16 mouse cellular contexts compared by ENCODE assay signal in genomic region chr1:177729043-177730024, GRCm38 (mm10). TPM values are rescaled to one million over a fixed set of nuclear protein-coding genes. Genes with fewer than 3 reads are reported as not detected.
DNase-seq lines count a peak whose midpoint lies in the region; ATAC-seq and TF ChIP-seq lines count a peak whose summit lies in the region.
"Had no signal": no experiment of that assay in that cellular context is flagged by ENCODE, and none has a peak within 500 bp of the region (broad histone marks: within the 10 kb centered on the region; RNA-seq: fewer than 3 reads in every experiment).

1700016C15Rik (plus strand) TSS chr1:177729814.

- TF ChIP-seq CTCF in intestine, postnatal 0 days (IDR thresholded peaks at IDR 0.05; ENCODE audit: low read depth) = no peak

- in situ Hi-C loops in ES-E14 (cut with MboI; ENCODE audit: low sequenced_read_pairs in 2 of 2, unreplicated experiment in 2 of 2) = no loop called here

- ATAC-seq in forebrain, embryonic 11.5 days (replicated peaks; ENCODE audit: low FRiP score) = peak; percentile 39
- no peak for ATAC-seq in forebrain, embryonic 13.5 days
- no peak; the same call in 1 of the 2 replicates for ATAC-seq in intestine, postnatal 0 days
- ATAC-seq in midbrain, embryonic 13.5 days = 0 out of 2 replicates have a peak, but pooled peaks have one; percentile 53
- ATAC-seq in neural tube, embryonic 15.5 days (ENCODE audit: low FRiP score) = no peak
- ATAC-seq: hindbrain, postnatal 0 days had no signal

- H3K9ac ChIP-seq in forebrain, embryonic 11.5 days (ENCODE audit: low read length) = no peak within 1 kb of the TSS
- no peak within 1 kb of the TSS for H3K9ac ChIP-seq in forebrain, embryonic 13.5 days
- no peak within 1 kb of the TSS for H3K9ac ChIP-seq in ES-E14 (ENCODE audit: insufficient read depth, low read depth, low read length, poor library complexity, severe bottlenecking)
- H3K9ac ChIP-seq in intestine, postnatal 0 days (ENCODE audit: low read depth, low read length) = no peak within 1 kb of the TSS
- no peak within 1 kb of the TSS for H3K9ac ChIP-seq in midbrain, embryonic 13.5 days (replicated peaks)
- H3K9ac ChIP-seq in neural tube, embryonic 15.5 days (replicated peaks) = no peak within 1 kb of the TSS
- H3K9ac ChIP-seq: forebrain, embryonic 12.5 days; liver, embryonic 13.5 days had no signal

- no peaks in the 10 kb centered on the region for H3K9me3 ChIP-seq in forebrain, embryonic 11.5 days (ENCODE audit: control insufficient read depth, low read length)
- peaks cover 8% of the 10 kb centered on the region for H3K9me3 ChIP-seq in forebrain, embryonic 13.5 days (replicated peaks)
- no peaks in the 10 kb centered on the region for H3K9me3 ChIP-seq in ES-E14 (ENCODE audit: control insufficient read depth, insufficient read depth, low read depth, low read length)
- no peaks in the 10 kb centered on the region for H3K9me3 ChIP-seq in intestine, postnatal 0 days (ENCODE audit: control insufficient read depth)
- H3K9me3 ChIP-seq in midbrain, embryonic 13.5 days = peaks cover 2% of the 10 kb centered on the region; the same call in 1 of the 2 replicates
- no peaks in the 10 kb centered on the region for H3K9me3 ChIP-seq in neural tube, embryonic 15.5 days (replicated peaks)
- H3K9me3 ChIP-seq: liver, embryonic 13.5 days had no signal

- no peak within 1 kb of the TSS for H3K27ac ChIP-seq in forebrain, embryonic 11.5 days (ENCODE audit: low read depth, low read length)
- no peak within 1 kb of the TSS for H3K27ac ChIP-seq in forebrain, embryonic 13.5 days
- H3K27ac ChIP-seq in ES-E14 (ENCODE audit: insufficient read depth, low read depth, low read length, poor library complexity, severe bottlenecking) = no peak within 1 kb of the TSS
- no peak within 1 kb of the TSS for H3K27ac ChIP-seq in intestine, postnatal 0 days (ENCODE audit: low read depth, low read length)
- H3K27ac ChIP-seq in midbrain, embryonic 13.5 days = no peak within 1 kb of the TSS
- no peak within 1 kb of the TSS for H3K27ac ChIP-seq in neural tube, embryonic 15.5 days (replicated peaks)
- H3K27ac ChIP-seq: forebrain, embryonic 12.5 days; hindbrain, postnatal 0 days; liver, embryonic 13.5 days had no signal

- 41% methylated on average over 11 of the region's 11 CpGs for WGBS in forebrain, embryonic 11.5 days
- 36% methylated on average over 11 of the region's 11 CpGs for WGBS in forebrain, embryonic 13.5 days
- WGBS in intestine, postnatal 0 days = 61% methylated on average over 11 of the region's 11 CpGs
- WGBS in midbrain, embryonic 13.5 days = 27% methylated on average over 11 of the region's 11 CpGs
- WGBS in neural tube, embryonic 15.5 days = 82% methylated on average over 11 of the region's 11 CpGs

- H3K27me3 ChIP-seq in forebrain, embryonic 11.5 days (ENCODE audit: control insufficient read depth, insufficient read depth, low read length) = no peaks in the 10 kb centered on the region
- no peaks in the 10 kb centered on the region for H3K27me3 ChIP-seq in forebrain, embryonic 13.5 days
- H3K27me3 ChIP-seq in intestine, postnatal 0 days (replicated peaks; ENCODE audit: control insufficient read depth, insufficient read depth, low read length) = no peaks in the 10 kb centered on the region
- H3K27me3 ChIP-seq in midbrain, embryonic 13.5 days = no peaks in the 10 kb centered on the region
- H3K27me3 ChIP-seq in neural tube, embryonic 15.5 days (replicated peaks) = no peaks in the 10 kb centered on the region
- H3K27me3 ChIP-seq: forebrain, embryonic 12.5 days; liver, embryonic 13.5 days had no signal

- no peak within 1 kb of the TSS for H3K4me2 ChIP-seq in forebrain, embryonic 11.5 days (ENCODE audit: low read depth, low read length, severe bottlenecking)
- H3K4me2 ChIP-seq in forebrain, embryonic 13.5 days = no peak within 1 kb of the TSS
- no peak within 1 kb of the TSS for H3K4me2 ChIP-seq in intestine, postnatal 0 days (replicated peaks; ENCODE audit: low read depth)
- H3K4me2 ChIP-seq in midbrain, embryonic 13.5 days (replicated peaks) = no peak within 1 kb of the TSS
- H3K4me2 ChIP-seq in neural tube, embryonic 15.5 days = no peak within 1 kb of the TSS
- H3K4me2 ChIP-seq: forebrain, embryonic 12.5 days; liver, embryonic 13.5 days had no signal

- DNase-seq in forebrain, embryonic 11.5 days (ENCODE audit: low spot score) = no peak
- no peak for DNase-seq in ES-E14 (ENCODE audit: low read depth, low spot score)
- no peak for DNase-seq in ovary, postnatal 36 days (ENCODE audit: low spot score)
- DNase-seq in spleen, postnatal 10 days (ENCODE audit: low spot score in 2 of 2) = no peak
- DNase-seq: gastrocnemius, postnatal 10 days; kidney, postnatal 4 days; liver, embryonic 13.5 days had no signal

- no peaks in the 10 kb centered on the region for H3K36me3 ChIP-seq in forebrain, embryonic 11.5 days (ENCODE audit: control insufficient read depth, insufficient read depth, low read length)
- no peaks in the 10 kb centered on the region for H3K36me3 ChIP-seq in forebrain, embryonic 13.5 days (ENCODE audit: poor library complexity, severe bottlenecking)
- H3K36me3 ChIP-seq in ES-E14 (ENCODE audit: control insufficient read depth, insufficient read depth, low read length, poor library complexity, severe bottlenecking) = no peaks in the 10 kb centered on the region
- H3K36me3 ChIP-seq in intestine, postnatal 0 days (ENCODE audit: control insufficient read depth, insufficient read depth) = no peaks in the 10 kb centered on the region
- no peaks in the 10 kb centered on the region for H3K36me3 ChIP-seq in midbrain, embryonic 13.5 days
- no peaks in the 10 kb centered on the region for H3K36me3 ChIP-seq in neural tube, embryonic 15.5 days
- H3K36me3 ChIP-seq: forebrain, embryonic 12.5 days; liver, embryonic 13.5 days had no signal

- H3K4me3 ChIP-seq in forebrain, embryonic 11.5 days (ENCODE audit: low read depth, low read length) = no peak within 1 kb of the TSS
- no peak within 1 kb of the TSS for H3K4me3 ChIP-seq in forebrain, embryonic 13.5 days
- no peak within 1 kb of the TSS for H3K4me3 ChIP-seq in ES-E14 (ENCODE audit: insufficient read depth in 1 of 2, low read depth in 1 of 2, low read length in 2 of 2, poor library complexity in 1 of 2, severe bottlenecking in 1 of 2)
- no peak within 1 kb of the TSS for H3K4me3 ChIP-seq in intestine, postnatal 0 days (ENCODE audit: low read depth, low read length)
- H3K4me3 ChIP-seq in midbrain, embryonic 13.5 days (replicated peaks) = no peak within 1 kb of the TSS
- no peak within 1 kb of the TSS for H3K4me3 ChIP-seq in neural tube, embryonic 15.5 days (replicated peaks)
- H3K4me3 ChIP-seq: forebrain, embryonic 12.5 days; liver, embryonic 13.5 days had no signal

- H3K4me1 ChIP-seq in forebrain, embryonic 11.5 days (replicated peaks; ENCODE audit: control insufficient read depth, insufficient read depth, low read length) = no peaks in the 10 kb centered on the region
- H3K4me1 ChIP-seq in forebrain, embryonic 13.5 days = 0 out of 2 replicates have a peak, but pooled peaks cover 3% of the 10 kb centered on the region
- H3K4me1 ChIP-seq in ES-E14 (ENCODE audit: control insufficient read depth in 2 of 2, insufficient read depth in 2 of 2, low read length in 2 of 2, poor library complexity in 1 of 2) = no peaks in the 10 kb centered on the region; a peak in 1 of 4 replicates
- H3K4me1 ChIP-seq in intestine, postnatal 0 days (replicated peaks; ENCODE audit: control insufficient read depth, insufficient read depth, low read length) = peaks cover 3% of the 10 kb centered on the region; the same call in 1 of the 2 replicates
- H3K4me1 ChIP-seq in midbrain, embryonic 13.5 days (replicated peaks) = 0 out of 2 replicates have a peak, but pooled peaks cover 6% of the 10 kb centered on the region
- H3K4me1 ChIP-seq in neural tube, embryonic 15.5 days = no peaks in the 10 kb centered on the region
- H3K4me1 ChIP-seq: forebrain, embryonic 12.5 days had no signal

TF ChIP-seq in ES-E14, 5 proteins besides CTCF, POLR2A, EP300 and RAD21:
- TF ChIP-seq ZNF384 (IDR thresholded peaks at IDR 0.05; ENCODE audit: low read depth, low read length) (peak; percentile 80), MAFK (IDR thresholded peaks at IDR 0.05; ENCODE audit: insufficient read depth, low read depth, low read length) (no peak), CHD2 (IDR thresholded peaks at IDR 0.05; ENCODE audit: low read depth, low read length) (no peak), HCFC1 (IDR thresholded peaks at IDR 0.05; ENCODE audit: borderline replicate concordance, insufficient read depth, low read length) (no peak)

RNA-seq across cellular contexts. Expression of gene 1700016C15Rik, which starts in this region (rescaled TPM):
- not detected in 2 replicates for polyA plus RNA-seq in forebrain, embryonic 11.5 days (2014; fragmentation: Nextera tagmentation; extraction: Ambion mirVana)
- not detected in 2 replicates for polyA plus RNA-seq in forebrain, embryonic 13.5 days (2015; fragmentation: Nextera tagmentation; extraction: Ambion mirVana)
- not detected in 2 replicates for total RNA-seq in ES-E14 (2012; rRNA removed)
- 11.6 and 13.6 TPM in 2 replicates for polyA plus RNA-seq in intestine, postnatal 0 days (2015; fragmentation: Nextera tagmentation; extraction: Ambion mirVana)
- not detected in 2 replicates for polyA plus RNA-seq in midbrain, embryonic 13.5 days (2015; fragmentation: Nextera tagmentation; extraction: Ambion mirVana)
- not detected in 2 replicates for polyA plus RNA-seq in neural tube, embryonic 15.5 days (2015; fragmentation: Nextera tagmentation; extraction: Ambion mirVana)
- total RNA-seq: common myeloid progenitor, adult 5-6 weeks; hindbrain, postnatal 0 days; left cerebral cortex, adult 8-10 months had no signal
- polyA plus RNA-seq: forebrain, embryonic 12.5 days; heart, postnatal 0 days; hindbrain, postnatal 0 days; liver, embryonic 13.5 days had no signal

Comparison
In these comparisons a context has a peak if more than half of its experiments do, and no peak if none do; other contexts are left out.
1. RNA of gene 1700016C15Rik (polyA plus RNA-seq): 11.6 to 13.6 TPM in intestine, postnatal 0 days; not detected in neural tube, embryonic 15.5 days, not detected in midbrain, embryonic 13.5 days, not detected in forebrain, embryonic 11.5 days and not detected in forebrain, embryonic 13.5 days; every median in the first group is over 10 times any median in the second.
2. Peak in ATAC-seq in forebrain, embryonic 11.5 days; RNA of the gene not detected or under 1 TPM.
3. Peak in ATAC-seq in midbrain, embryonic 13.5 days; RNA of the gene not detected or under 1 TPM.